Mouse (Mus musculus) kidney, adult 8-10 months (tissue): ENCODE results near the gene 2410015M20Rik.
"Not testable (repeated sequence)": the region's sequence is repeated elsewhere in the genome, so short reads cannot be mapped to it uniquely, and the experiment has no call there.

ENCODE experiments used
- DNase-seq, 2 experiments: peaks; one replicate each; pipeline ENCODE4 v3.0.0; 2022

The 2410015M20Rik gene

GRCm38 (mm10) chr17:56609452-56610171 is at the start of gene 2410015M20Rik:
Gene 2410015M20Rik (minus strand): TSS chr17:56609771.
- peak; percentile 98 for DNase-seq

- no peak for DNase-seq
Measured at GRCm38 (mm10) chr17:56656171-56656570, 46.6 kb upstream of the 2410015M20Rik start.

GRCm38 (mm10) chr17:56655311-56655710 is 45.7 kb upstream of the 2410015M20Rik start:
- no peak for DNase-seq

GRCm38 (mm10) chr17:56654771-56655170 is 45.2 kb upstream of the 2410015M20Rik start:
- no peak for DNase-seq

GRCm38 (mm10) chr17:56651801-56652200 is 42.2 kb upstream of the 2410015M20Rik start:
- peak; percentile 21 to 64 for DNase-seq

GRCm38 (mm10) chr17:56647546-56647945 is 38.0 kb upstream of the 2410015M20Rik start:
- DNase-seq = no peak

GRCm38 (mm10) chr17:56643237-56643636 is 33.7 kb upstream of the 2410015M20Rik start:
- no peak for DNase-seq

- no peak for DNase-seq
Measured at GRCm38 (mm10) chr17:56634023-56634422, 24.5 kb upstream of the 2410015M20Rik start.

GRCm38 (mm10) chr17:56631807-56632206 is 22.2 kb upstream of the 2410015M20Rik start:
- DNase-seq = no peak

GRCm38 (mm10) chr17:56629800-56630781 is 20.5 kb upstream of the 2410015M20Rik start:
- DNase-seq = not testable (repeated sequence)

- peak; percentile 64 to 74 for DNase-seq
Measured at GRCm38 (mm10) chr17:56627530-56628277, 18.1 kb upstream of the 2410015M20Rik start, which contains the start of gene Catsperd. Gene Catsperd (plus strand): TSS chr17:56628143.

GRCm38 (mm10) chr17:56626754-56627470 is 17.3 kb upstream of the 2410015M20Rik start, which contains the start of gene Lonp1:
Gene Lonp1 (minus strand): TSS chr17:56626887.
- DNase-seq = peak; percentile 98

GRCm38 (mm10) chr17:56626260-56626659 is 16.7 kb upstream of the 2410015M20Rik start:
- no peak for DNase-seq

GRCm38 (mm10) chr17:56625495-56625894 is 15.9 kb upstream of the 2410015M20Rik start:
- no peak for DNase-seq

GRCm38 (mm10) chr17:56617628-56618027 is 8.1 kb upstream of the 2410015M20Rik start:
- DNase-seq = no peak

GRCm38 (mm10) chr17:56616725-56617124 is 7.2 kb upstream of the 2410015M20Rik start:
- no peak for DNase-seq

- DNase-seq = no peak
Measured at GRCm38 (mm10) chr17:56615792-56616191, 6.2 kb upstream of the 2410015M20Rik start.

GRCm38 (mm10) chr17:56615136-56615784 is 5.7 kb upstream of the 2410015M20Rik start:
- DNase-seq = no peak

- DNase-seq = no peak
Measured at GRCm38 (mm10) chr17:56614391-56615135, 5.0 kb upstream of the 2410015M20Rik start.

GRCm38 (mm10) chr17:56613893-56614292 is 4.3 kb upstream of the 2410015M20Rik start:
- DNase-seq = not testable (repeated sequence)
